Mouse (Mus musculus) lung, postnatal 0 days (tissue): ENCODE results near the gene Olfr1340. TPM values are rescaled to one million over a fixed set of nuclear protein-coding genes. Genes with fewer than 3 reads are reported as not detected.

Experiments
- ATAC-seq: fragments of 200-750 bp; cut with Nextera tagmentation; 2 replicates; pipeline ENCODE4 v1.8.0; 2017; ENCODE audit warnings: moderate library complexity
- DNase-seq: peaks from one replicate; pipeline ENCODE4 v3.0.0-alpha.2; 2016; ENCODE audit warnings: low spot score
- H3K27ac ChIP-seq: fragments of 300-500 bp; sonication (generic); 2 replicates; pipeline ENCODE4 v1.5.1; 2014; ENCODE audit warnings: antibody characterized with exemption, mild to moderate bottlenecking, low read length, mixed read lengths
- H3K27me3 ChIP-seq: fragments of 300-500 bp; sonication (generic); replicated peaks from 2 replicates; pipeline ENCODE4 v1.6.1; 2014; ENCODE audit warnings: low read length, mixed read lengths; ENCODE audit not compliant: insufficient read depth
- H3K36me3 ChIP-seq: fragments of 300-500 bp; sonication (generic); 2 replicates; pipeline ENCODE4 v1.6.1; 2014; ENCODE audit warnings: low read length, mixed read lengths; ENCODE audit not compliant: insufficient read depth
- H3K4me1 ChIP-seq: fragments of 300-500 bp; sonication (generic); 2 replicates; pipeline ENCODE4 v1.6.1; 2014; ENCODE audit warnings: antibody characterized with exemption, low read depth, low read length, mixed read lengths; ENCODE audit not compliant: insufficient read depth
- H3K4me2 ChIP-seq: fragments of 300-500 bp; sonication (generic); replicated peaks from 2 replicates; pipeline ENCODE4 v1.6.1; 2014; ENCODE audit warnings: low read depth, mild to moderate bottlenecking, low read length, moderate library complexity, mixed read lengths
- H3K4me3 ChIP-seq: fragments of 300-500 bp; sonication (generic); 2 replicates; pipeline ENCODE4 v1.5.1; 2014; ENCODE audit warnings: low read depth, low read length
- H3K9ac ChIP-seq: fragments of 300-500 bp; sonication (generic); replicated peaks from 2 replicates; pipeline ENCODE4 v1.6.1; 2014; ENCODE audit warnings: low read depth, mild to moderate bottlenecking
- H3K9me3 ChIP-seq: fragments of 300-500 bp; sonication (generic); 2 replicates; pipeline ENCODE4 v1.6.1; 2016; ENCODE audit warnings: low read length, mixed read lengths
- CTCF ChIP-seq: IDR thresholded peaks from 2 replicates; pipeline ENCODE4 v1.5.1; 2016; ENCODE audit warnings: antibody characterized with exemption, mild to moderate bottlenecking
- EP300 ChIP-seq: IDR thresholded peaks from 2 replicates; pipeline ENCODE4 v1.6.1; 2016; ENCODE audit warnings: antibody characterized with exemption, mild to moderate bottlenecking, control low read depth
- WGBS: fragments of 180-500 bp; shearing (Covaris S2); extraction: QIAGEN DNeasy Blood & Tissue Kit; methylation state at CpG from one replicate; pipeline ENCODE4 v1.1.7; 2014; 5-methylcytosine and 5-hydroxymethylcytosine counted together
- polyA plus RNA-seq: library from polyadenylated mRNA; unstranded; fragments of >200 nt; fragmentation: Nextera tagmentation; extraction: Ambion mirVana; gene quantifications from 2 replicates; pipeline ENCODE4 v1.2.1, GENCODE M21; 2015

The Olfr1340 gene
- polyA plus RNA-seq, 1 experiment from 2014 or later = not detected

DNA sequence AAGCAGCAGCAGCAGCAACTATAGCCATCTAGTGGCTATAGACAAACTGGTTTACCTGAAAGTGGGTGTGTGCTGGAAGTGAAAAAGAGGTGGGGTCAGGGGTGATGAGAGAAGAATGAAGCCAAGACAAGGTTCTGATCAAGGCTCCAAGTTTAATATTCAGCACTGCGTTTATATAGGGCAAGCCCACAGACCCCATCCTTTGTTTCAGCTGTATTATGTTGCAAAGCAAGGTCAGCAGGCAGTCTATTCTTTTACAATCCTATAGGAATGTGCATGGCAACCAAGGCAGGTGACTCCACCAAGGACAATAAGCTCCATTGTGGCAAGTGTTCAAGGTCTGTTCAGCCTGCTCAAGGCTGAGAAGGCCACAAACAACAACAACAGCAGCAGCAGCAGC is 8.3 kb upstream of the Olfr1340 start:
- H3K27me3 ChIP-seq = no peaks in the 10 kb centered on the region
- no peak overlapping the region for H3K4me2 ChIP-seq
- ATAC-seq (no peak), DNase-seq (no peak)
- H3K9ac ChIP-seq = no peak overlapping the region
- no peak overlapping the region for H3K27ac ChIP-seq
- H3K4me3 ChIP-seq = no peak overlapping the region
- no peaks in the 10 kb centered on the region for H3K9me3 ChIP-seq
- H3K36me3 ChIP-seq = no peaks in the 10 kb centered on the region
- TF ChIP-seq EP300 (no peak), CTCF (no peak)
- 62% methylated on average over 1 of the region's 1 CpGs for WGBS
- no peaks in the 10 kb centered on the region for H3K4me1 ChIP-seq

DNA sequence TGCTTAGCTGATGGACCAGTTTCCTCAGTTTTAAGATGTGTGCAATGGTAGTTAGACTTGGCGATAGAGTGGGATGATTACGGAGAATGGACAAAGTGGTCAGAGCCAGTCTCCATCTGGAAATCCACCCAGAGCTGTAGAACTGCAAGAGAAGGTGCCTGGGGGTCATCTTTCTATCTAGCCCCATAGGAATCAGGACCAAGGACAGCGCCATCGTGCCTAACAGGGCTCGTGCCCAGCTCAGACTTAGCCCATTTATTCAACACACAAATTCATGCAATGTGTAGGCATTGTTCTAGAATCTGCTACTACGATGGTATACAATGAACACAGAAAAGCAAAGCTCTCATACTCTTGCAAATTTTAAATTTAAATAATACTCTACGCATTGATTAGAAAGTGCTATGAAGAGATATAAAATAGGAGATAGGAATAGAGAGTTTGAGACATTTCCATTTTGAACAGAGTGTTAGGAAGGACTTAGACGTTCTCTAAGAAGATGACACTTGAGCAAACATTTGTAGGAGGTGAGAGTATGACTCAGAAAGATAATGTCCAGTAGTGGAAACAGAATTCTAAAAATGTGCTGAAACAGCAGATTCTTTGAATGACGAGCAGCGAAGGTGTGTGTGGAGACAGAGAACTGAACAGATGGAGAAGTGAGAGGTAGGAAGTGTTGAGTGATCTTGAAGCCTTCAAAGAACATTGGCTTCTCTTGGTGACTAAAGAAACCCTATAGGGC is 2.0 kb downstream of the Olfr1340 start:
- 51% methylated on average over 10 of the region's 10 CpGs for WGBS

DNA sequence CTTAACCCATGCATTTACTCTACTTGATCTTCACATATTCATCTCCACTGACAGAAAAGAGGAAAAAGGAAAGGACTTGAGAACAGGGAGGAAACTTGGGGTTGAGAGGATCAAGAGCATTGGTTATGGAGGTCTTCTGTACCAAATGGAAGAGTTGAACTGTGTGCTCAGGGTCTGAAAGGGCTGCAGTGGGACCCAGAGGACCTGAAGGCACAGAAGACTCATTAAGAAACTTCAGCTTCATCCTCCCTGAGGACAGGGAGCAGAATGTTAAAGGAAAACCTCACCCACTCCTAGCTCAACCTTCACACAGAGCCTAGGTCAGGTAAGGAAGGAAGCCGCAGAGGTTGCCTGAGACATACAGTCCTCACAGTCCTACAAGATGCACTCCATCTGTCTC is 11.9 kb downstream of the Olfr1340 start, which contains the start of gene Olfr1339:
Gene Olfr1339, plus strand, starts transcription at position 301 of the 400 bp plus-strand sequence.
- DNase-seq = no peak
- TF ChIP-seq CTCF = no peak
- TF ChIP-seq EP300 = no peak
- no peak within 1 kb of the TSS for H3K27ac ChIP-seq
- no peaks in the 10 kb centered on the region for H3K4me1 ChIP-seq
- H3K4me3 ChIP-seq = no peak within 1 kb of the TSS
- WGBS = 100% methylated on average over 1 of the region's 1 CpGs
- no peak within 1 kb of the TSS for H3K4me2 ChIP-seq
- H3K36me3 ChIP-seq = no peaks in the 10 kb centered on the region
- H3K9me3 ChIP-seq = no peaks in the 10 kb centered on the region
- no peaks in the 10 kb centered on the region for H3K27me3 ChIP-seq
- no peak for ATAC-seq
- H3K9ac ChIP-seq = no peak within 1 kb of the TSS

More for the DNA sequence above, 2.0 kb downstream of the Olfr1340 start:
- Histone ChIP-seq H3K4me3 (no peak overlapping the region), H3K4me1 (no peaks in the 10 kb centered on the region), H3K4me2 (no peak overlapping the region), H3K9me3 (no peaks in the 10 kb centered on the region), H3K9ac (no peak overlapping the region), H3K36me3 (no peaks in the 10 kb centered on the region), H3K27ac (no peak overlapping the region), H3K27me3 (no peaks in the 10 kb centered on the region)
- TF ChIP-seq CTCF (no peak), EP300 (no peak)
- no peak for ATAC-seq
- DNase-seq = peak; percentile 9

DNA sequence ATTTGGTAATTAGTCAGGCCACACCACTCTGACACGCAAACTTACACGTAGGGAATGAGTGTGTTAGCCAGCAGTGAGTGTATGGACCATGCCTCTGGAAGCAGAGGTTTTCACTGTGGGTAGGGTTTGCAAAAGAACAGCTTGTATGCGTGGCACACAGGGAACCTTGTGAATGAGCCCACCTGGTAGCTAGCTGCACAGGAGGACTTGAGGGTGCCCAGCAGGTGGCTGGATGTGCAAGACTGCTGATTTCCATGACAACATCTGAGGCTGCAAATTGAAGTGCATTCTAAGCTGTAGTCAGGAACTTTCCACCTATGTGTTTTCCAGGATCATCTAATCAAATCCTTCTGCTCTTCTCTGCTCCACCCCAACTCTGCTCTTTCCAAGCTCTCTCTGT is 19.6 kb downstream of the Olfr1340 start:
- H3K27ac ChIP-seq = no peak overlapping the region
- H3K9ac ChIP-seq = no peak overlapping the region
- H3K4me3 ChIP-seq = no peak overlapping the region
- no peaks in the 10 kb centered on the region for H3K27me3 ChIP-seq
- no peak for DNase-seq
- 58% methylated on average over 3 of the region's 3 CpGs for WGBS
- no peaks in the 10 kb centered on the region for H3K36me3 ChIP-seq
- H3K4me2 ChIP-seq = no peak overlapping the region
- no peak for TF ChIP-seq CTCF
- no peak for TF ChIP-seq EP300
- no peaks in the 10 kb centered on the region for H3K9me3 ChIP-seq
- ATAC-seq = no peak
- no peaks in the 10 kb centered on the region for H3K4me1 ChIP-seq

DNA sequence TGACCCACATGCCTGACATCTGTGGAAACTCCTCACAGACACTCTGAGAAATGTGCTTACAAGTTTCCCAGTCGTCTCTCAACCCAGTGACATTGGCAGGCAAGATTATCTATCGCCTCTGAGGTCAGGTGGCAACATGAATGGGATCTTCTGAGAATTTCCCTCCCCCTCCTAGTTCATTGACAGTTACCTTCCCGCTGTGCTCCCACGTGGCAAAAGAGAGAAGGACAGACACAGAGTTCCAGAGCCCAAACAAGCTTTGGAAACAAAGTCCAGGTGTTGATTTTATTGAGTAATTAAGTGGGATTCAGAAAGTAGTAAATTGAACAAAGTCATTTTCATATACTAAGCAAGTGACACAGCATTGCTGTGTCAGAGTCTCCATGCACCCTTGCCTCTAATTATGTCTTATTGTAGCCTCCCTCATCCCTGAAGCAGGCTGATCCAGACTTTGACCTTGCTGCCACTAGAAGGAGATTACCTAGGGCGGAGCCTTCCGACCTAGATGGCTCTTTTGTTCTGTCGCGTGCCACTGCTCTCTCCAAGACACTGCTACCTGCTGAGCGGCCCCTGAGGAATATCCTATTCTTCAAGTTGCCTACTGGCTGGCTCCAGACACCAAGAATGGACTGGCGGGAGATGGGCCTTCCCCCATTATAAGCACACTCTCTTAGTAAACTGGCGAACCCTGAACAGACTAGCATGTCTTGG is 21.2 kb downstream of the Olfr1340 start:
- no peak for ATAC-seq
- Histone ChIP-seq H3K36me3 (no peaks in the 10 kb centered on the region), H3K4me2 (no peak overlapping the region), H3K4me3 (no peak overlapping the region), H3K27me3 (no peaks in the 10 kb centered on the region), H3K9ac (no peak overlapping the region), H3K9me3 (no peaks in the 10 kb centered on the region), H3K27ac (no peak overlapping the region), H3K4me1 (no peaks in the 10 kb centered on the region)
- TF ChIP-seq EP300 (no peak), CTCF (no peak)
- 7% methylated on average over 11 of the region's 11 CpGs for WGBS
- no peak for DNase-seq

DNA sequence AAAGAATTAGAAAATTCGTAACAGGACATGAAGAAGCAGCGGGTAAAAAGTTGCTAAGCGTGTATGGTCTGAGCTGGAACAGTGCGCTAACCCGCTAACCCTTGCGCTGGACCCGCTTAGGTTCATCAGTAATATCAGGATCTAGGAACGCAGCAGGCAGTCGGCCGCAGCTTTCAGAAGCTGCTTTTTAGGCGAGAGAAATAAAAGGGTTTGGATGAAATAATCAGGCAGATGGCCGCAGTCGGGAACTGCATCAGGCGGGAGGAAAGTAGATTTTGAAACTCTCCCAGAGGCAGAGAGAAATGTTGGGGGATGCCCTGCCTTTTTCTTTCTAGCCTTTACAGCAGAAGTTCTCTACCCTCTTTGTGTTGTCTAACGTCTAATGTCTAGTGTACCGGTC is 21.9 kb downstream of the Olfr1340 start:
- Histone ChIP-seq H3K4me1 (no peaks in the 10 kb centered on the region), H3K27ac (no peak overlapping the region), H3K9me3 (no peaks in the 10 kb centered on the region), H3K4me2 (no peak overlapping the region), H3K27me3 (no peaks in the 10 kb centered on the region), H3K36me3 (no peaks in the 10 kb centered on the region), H3K9ac (no peak overlapping the region), H3K4me3 (no peak overlapping the region)
- ATAC-seq (no peak), DNase-seq (no peak)
- TF ChIP-seq CTCF = no peak
- TF ChIP-seq EP300 = no peak
- 14% methylated on average over 16 of the region's 16 CpGs for WGBS
